Mouse (Mus musculus): ENCODE measurements at regions not wholly inside any gene's neighbourhood (a gene's known extent, or its start where the extent isn't known, plus 50 kb on each side); places are given as distances from the start of the nearest gene placed in this dataset.

DNA sequence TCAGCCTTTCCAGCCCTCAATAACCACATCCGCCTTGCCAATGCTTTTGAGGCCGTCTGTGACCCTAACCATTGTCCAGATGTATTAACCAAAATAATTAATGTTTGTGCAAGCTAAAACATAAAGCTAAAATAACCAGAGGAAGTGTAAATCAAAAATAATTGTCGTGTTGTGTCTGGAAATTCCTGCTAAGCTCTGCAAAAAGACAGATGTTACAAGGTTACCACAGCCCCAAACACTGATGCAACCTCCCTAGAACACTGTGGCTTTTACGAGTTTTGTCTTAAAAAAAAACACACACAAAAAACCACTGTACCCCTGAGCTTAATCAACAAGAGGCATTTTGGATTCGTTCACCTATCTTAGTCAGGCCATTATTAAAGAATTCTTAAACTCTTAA lies 90.5 kb upstream of the 1700021F07Rik start:
- Histone ChIP-seq H3K36me3 (replicated peaks) (no peaks in the 10 kb centered on the region), H3K27ac (no peak overlapping the region), H3K27me3 (ENCODE audit: poor library complexity, severe bottlenecking) (no peaks in the 10 kb centered on the region), H3K4me1 (peaks cover 23% of the 10 kb centered on the region), H3K9me3 (no peaks in the 10 kb centered on the region), H3K4me3 (no peak overlapping the region)
- no peak for DNase-seq (ENCODE audit: extremely low spot score, low spot score)
- 79% methylated on average over 5 of the region's 5 CpGs for WGBS

DNA sequence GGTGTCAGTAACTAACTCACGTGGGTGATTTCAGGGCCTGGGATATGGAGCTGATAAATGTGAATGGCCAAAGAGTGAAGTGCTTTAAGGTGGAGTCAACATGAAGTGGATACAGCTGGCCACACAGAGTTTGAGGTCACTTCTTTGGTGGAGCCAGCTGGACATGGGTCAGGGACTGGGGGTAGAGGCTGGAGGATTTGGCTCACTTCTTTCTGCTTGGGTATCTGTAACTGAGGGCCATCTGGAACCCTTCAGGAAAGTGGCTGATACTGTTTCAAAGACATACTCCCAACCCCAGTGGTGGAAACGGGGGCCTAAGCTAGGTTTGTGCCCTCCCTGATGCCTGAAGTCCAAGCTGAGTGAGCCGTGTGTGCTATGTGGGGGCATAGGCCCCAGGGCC lies 90.1 kb upstream of the 1700021F07Rik start:
- Histone ChIP-seq H3K4me1 (peaks cover 22% of the 10 kb centered on the region), H3K36me3 (replicated peaks) (no peaks in the 10 kb centered on the region), H3K4me3 (no peak overlapping the region), H3K9me3 (no peaks in the 10 kb centered on the region), H3K27me3 (ENCODE audit: poor library complexity, severe bottlenecking) (no peaks in the 10 kb centered on the region), H3K27ac (no peak overlapping the region)
- WGBS, result 74% methylated on average over 3 of the region's 3 CpGs
- DNase-seq (ENCODE audit: extremely low spot score, low spot score), result no peak

DNA sequence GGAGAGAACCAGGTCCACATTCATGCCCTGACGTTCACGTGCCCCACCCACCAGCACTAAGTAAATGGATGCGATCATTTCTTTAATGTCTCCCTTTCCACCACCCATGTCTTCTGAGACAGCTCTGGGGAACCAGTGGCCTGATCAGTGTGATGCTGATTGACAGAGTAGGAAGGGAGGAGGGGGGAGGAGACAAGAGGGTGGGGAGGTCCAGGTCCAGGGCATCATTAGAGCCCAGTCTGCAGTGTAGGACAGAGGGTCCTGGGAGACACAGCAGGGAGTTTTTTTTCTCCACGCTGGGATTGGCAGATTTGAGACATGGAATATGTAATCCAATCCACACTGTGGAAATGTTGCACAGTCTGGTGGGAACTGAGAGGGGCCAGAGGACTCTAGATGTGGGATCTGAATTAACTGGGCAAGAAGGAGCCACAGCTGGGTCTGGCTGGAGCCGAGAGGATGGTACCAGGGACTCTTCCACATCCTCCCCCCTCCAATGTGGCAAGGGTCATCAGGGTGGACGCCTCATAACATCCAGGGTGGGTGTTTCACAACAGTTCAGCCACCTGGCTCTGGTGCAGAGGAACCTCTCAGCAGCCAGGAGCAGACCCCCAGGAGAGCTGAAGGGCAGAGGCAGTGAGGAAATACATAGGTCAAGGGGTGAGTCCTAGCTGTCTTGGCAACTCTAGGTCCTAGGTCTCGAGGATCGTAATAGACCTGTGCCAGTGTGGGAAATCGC lies 89.3 kb upstream of the 1700021F07Rik start:
- H3K4me3 ChIP-seq, result no peak overlapping the region
- no peaks in the 10 kb centered on the region for H3K36me3 ChIP-seq (replicated peaks)
- WGBS, result 87% methylated on average over 9 of the region's 9 CpGs
- peaks cover 16% of the 10 kb centered on the region for H3K4me1 ChIP-seq
- DNase-seq (ENCODE audit: extremely low spot score, low spot score), result no peak
- H3K9me3 ChIP-seq, result no peaks in the 10 kb centered on the region
- H3K27me3 ChIP-seq (ENCODE audit: poor library complexity, severe bottlenecking), result no peaks in the 10 kb centered on the region
- H3K27ac ChIP-seq, result no peak overlapping the region

GRCm38 (mm10) chr2:173436580-173436979 lies 85.8 kb upstream of the 1700021F07Rik start:
- Histone ChIP-seq H3K4me3 (no peak overlapping the region), H3K36me3 (replicated peaks) (no peaks in the 10 kb centered on the region), H3K4me1 (peaks cover 14% of the 10 kb centered on the region), H3K27me3 (ENCODE audit: poor library complexity, severe bottlenecking) (no peaks in the 10 kb centered on the region), H3K9me3 (no peaks in the 10 kb centered on the region), H3K27ac (no peak overlapping the region)
- 80% methylated on average over 3 of the region's 3 CpGs for WGBS
- DNase-seq (ENCODE audit: extremely low spot score, low spot score), result no peak

DNA sequence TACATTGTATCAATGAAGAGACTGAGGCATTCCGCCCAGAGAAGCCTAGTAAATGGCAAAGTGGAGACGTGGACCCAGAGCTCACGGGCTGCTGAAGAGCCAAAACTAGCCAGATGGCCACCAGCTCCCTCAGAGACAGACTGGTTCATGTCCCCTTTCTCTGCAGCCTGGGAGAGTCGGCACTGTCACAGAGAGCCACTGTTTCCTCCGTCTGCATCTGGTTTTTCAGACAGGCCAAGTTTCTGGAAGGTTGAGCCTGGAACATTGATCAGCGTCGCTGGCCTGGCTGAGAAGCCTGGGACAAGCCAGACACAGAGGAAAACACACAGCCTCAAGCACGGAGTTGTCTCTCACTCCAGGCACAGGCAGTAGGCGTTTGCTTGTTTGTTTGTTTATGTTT lies 83.4 kb upstream of the 1700021F07Rik start:
- Histone ChIP-seq H3K9me3 (no peaks in the 10 kb centered on the region), H3K4me3 (no peak overlapping the region), H3K27me3 (ENCODE audit: poor library complexity, severe bottlenecking) (no peaks in the 10 kb centered on the region), H3K27ac (no peak overlapping the region), H3K4me1 (peaks cover 14% of the 10 kb centered on the region), H3K36me3 (replicated peaks) (no peaks in the 10 kb centered on the region)
- 85% methylated on average over 9 of the region's 9 CpGs for WGBS
- no peak for DNase-seq (ENCODE audit: extremely low spot score, low spot score)

DNA sequence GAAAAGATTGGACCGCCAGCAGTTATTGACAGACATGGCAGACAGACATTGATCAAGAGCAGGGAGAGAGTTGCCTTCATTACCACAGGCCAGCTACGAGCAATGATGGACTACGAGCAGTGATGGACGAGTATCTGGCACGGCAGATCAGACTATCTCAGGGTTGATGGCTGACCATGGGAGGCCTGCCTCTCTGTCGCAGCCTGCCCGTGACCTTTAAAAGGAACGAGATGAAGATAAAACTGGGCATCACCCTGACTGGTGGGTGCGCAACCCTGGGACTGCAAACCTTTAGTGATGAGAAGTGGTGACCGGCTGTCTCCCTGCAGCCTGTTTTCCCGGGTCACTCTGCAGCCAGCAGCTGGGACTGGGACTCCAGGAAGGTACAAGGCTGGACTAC lies 80.3 kb upstream of the 1700021F07Rik start:
- 90% methylated on average over 11 of the region's 11 CpGs for WGBS
- no peak overlapping the region for H3K4me3 ChIP-seq
- no peaks in the 10 kb centered on the region for H3K27me3 ChIP-seq (ENCODE audit: poor library complexity, severe bottlenecking)
- H3K36me3 ChIP-seq (replicated peaks), result no peaks in the 10 kb centered on the region
- no peak for DNase-seq (ENCODE audit: extremely low spot score, low spot score)
- no peak overlapping the region for H3K27ac ChIP-seq
- H3K4me1 ChIP-seq, result 0 out of 2 replicates have a peak, but pooled peaks cover 4% of the 10 kb centered on the region
- H3K9me3 ChIP-seq, result no peaks in the 10 kb centered on the region; the same call in 1 of the 2 replicates

DNA sequence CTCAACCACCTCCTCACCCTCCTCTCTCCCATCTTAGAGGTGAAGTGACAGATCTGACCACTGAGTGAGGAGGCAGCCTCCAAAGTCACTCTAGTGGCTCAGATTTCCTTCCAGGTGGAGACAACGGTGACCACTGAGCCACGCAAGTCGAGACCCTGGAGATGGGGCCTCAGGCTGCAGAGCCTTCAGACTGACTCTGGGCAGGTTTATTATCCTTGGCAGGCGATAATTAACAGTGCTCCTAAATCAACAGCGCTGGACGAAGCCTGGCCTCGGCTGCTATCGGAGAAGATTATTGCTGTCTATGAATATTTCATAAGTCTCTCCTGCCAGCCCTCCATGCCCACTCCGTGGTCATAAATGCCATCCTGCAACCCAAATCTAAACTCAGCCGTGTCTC lies 79.1 kb upstream of the 1700021F07Rik start:
- 89% methylated on average over 10 of the region's 10 CpGs for WGBS
- 0 out of 2 replicates have a peak, but pooled peaks cover 4% of the 10 kb centered on the region for H3K4me1 ChIP-seq
- no peaks in the 10 kb centered on the region for H3K27me3 ChIP-seq (ENCODE audit: poor library complexity, severe bottlenecking)
- no peak overlapping the region for H3K27ac ChIP-seq
- no peak overlapping the region for H3K4me3 ChIP-seq
- H3K9me3 ChIP-seq, result peaks cover 6% of the 10 kb centered on the region; the same call in 1 of the 2 replicates
- no peaks in the 10 kb centered on the region for H3K36me3 ChIP-seq (replicated peaks)
- no peak for DNase-seq (ENCODE audit: extremely low spot score, low spot score)

GRCm38 (mm10) chr2:173444386-173444785 lies 78.0 kb upstream of the 1700021F07Rik start:
- WGBS, result 86% methylated on average over 9 of the region's 9 CpGs
- no peak for DNase-seq (ENCODE audit: extremely low spot score, low spot score)
- Histone ChIP-seq H3K36me3 (replicated peaks) (no peaks in the 10 kb centered on the region), H3K27ac (0 out of 2 replicates have a peak overlapping the region, but pooled peaks have one; percentile 20), H3K4me1 (0 out of 2 replicates have a peak, but pooled peaks cover 4% of the 10 kb centered on the region), H3K4me3 (no peak overlapping the region), H3K27me3 (ENCODE audit: poor library complexity, severe bottlenecking) (no peaks in the 10 kb centered on the region), H3K9me3 (peaks cover 6% of the 10 kb centered on the region; the same call in 1 of the 2 replicates)

GRCm38 (mm10) chr2:173445039-173445438 lies 77.3 kb upstream of the 1700021F07Rik start:
- no peak for DNase-seq (ENCODE audit: extremely low spot score, low spot score)
- Histone ChIP-seq H3K36me3 (replicated peaks) (no peaks in the 10 kb centered on the region), H3K27ac (no peak overlapping the region), H3K27me3 (ENCODE audit: poor library complexity, severe bottlenecking) (no peaks in the 10 kb centered on the region), H3K4me1 (0 out of 2 replicates have a peak, but pooled peaks cover 4% of the 10 kb centered on the region), H3K9me3 (peaks cover 6% of the 10 kb centered on the region; the same call in 1 of the 2 replicates), H3K4me3 (no peak overlapping the region)
- 80% methylated on average over 3 of the region's 3 CpGs for WGBS

- no peaks in the 10 kb centered on the region for H3K36me3 ChIP-seq (replicated peaks)
- H3K4me1 ChIP-seq, result 0 out of 2 replicates have a peak, but pooled peaks cover 4% of the 10 kb centered on the region
- no peaks in the 10 kb centered on the region for H3K27me3 ChIP-seq (ENCODE audit: poor library complexity, severe bottlenecking)
- peaks cover 6% of the 10 kb centered on the region; the same call in 1 of the 2 replicates for H3K9me3 ChIP-seq
- no peak overlapping the region for H3K27ac ChIP-seq
- DNase-seq (ENCODE audit: extremely low spot score, low spot score), result no peak
- 92% methylated on average over 11 of the region's 11 CpGs for WGBS
- no peak overlapping the region for H3K4me3 ChIP-seq
Observed at GRCm38 (mm10) chr2:173448546-173449187, 73.7 kb upstream of the 1700021F07Rik start.

DNA sequence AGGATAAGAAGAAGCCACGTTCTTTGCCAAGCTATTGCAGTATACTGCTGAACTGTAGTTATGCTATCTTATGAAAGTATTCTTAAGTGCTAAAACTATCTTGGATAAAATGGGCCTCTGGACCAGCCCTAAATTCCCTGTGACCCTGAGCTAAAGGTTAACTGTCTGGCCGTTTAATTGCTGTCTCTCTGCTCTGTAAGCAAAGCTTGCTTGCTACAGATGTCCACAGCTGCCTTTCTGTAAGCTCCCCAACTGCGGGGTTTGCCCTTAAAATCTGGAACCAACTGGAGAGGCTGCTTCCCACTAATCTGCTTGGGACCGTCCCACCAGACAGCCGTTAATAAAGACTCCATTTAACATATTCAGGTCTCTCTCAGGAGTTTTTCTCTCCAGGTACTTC lies 73.2 kb upstream of the 1700021F07Rik start:
- no peak for DNase-seq (ENCODE audit: extremely low spot score, low spot score)
- Histone ChIP-seq H3K4me3 (no peak overlapping the region), H3K27me3 (ENCODE audit: poor library complexity, severe bottlenecking) (no peaks in the 10 kb centered on the region), H3K4me1 (0 out of 2 replicates have a peak, but pooled peaks cover 4% of the 10 kb centered on the region), H3K36me3 (replicated peaks) (no peaks in the 10 kb centered on the region), H3K9me3 (peaks cover 6% of the 10 kb centered on the region; the same call in 1 of the 2 replicates), H3K27ac (no peak overlapping the region)
- 72% methylated on average over 5 of the region's 5 CpGs for WGBS

GRCm38 (mm10) chr2:173451993-173452481 lies 70.3 kb upstream of the 1700021F07Rik start:
- Histone ChIP-seq H3K9me3 (peaks cover 24% of the 10 kb centered on the region; the same call in 1 of the 2 replicates), H3K27me3 (ENCODE audit: poor library complexity, severe bottlenecking) (no peaks in the 10 kb centered on the region), H3K4me1 (no peaks in the 10 kb centered on the region), H3K27ac (no peak overlapping the region), H3K36me3 (replicated peaks) (no peaks in the 10 kb centered on the region), H3K4me3 (no peak overlapping the region)
- WGBS, result 92% methylated on average over 15 of the region's 15 CpGs
- DNase-seq (ENCODE audit: extremely low spot score, low spot score), result no peak

DNA sequence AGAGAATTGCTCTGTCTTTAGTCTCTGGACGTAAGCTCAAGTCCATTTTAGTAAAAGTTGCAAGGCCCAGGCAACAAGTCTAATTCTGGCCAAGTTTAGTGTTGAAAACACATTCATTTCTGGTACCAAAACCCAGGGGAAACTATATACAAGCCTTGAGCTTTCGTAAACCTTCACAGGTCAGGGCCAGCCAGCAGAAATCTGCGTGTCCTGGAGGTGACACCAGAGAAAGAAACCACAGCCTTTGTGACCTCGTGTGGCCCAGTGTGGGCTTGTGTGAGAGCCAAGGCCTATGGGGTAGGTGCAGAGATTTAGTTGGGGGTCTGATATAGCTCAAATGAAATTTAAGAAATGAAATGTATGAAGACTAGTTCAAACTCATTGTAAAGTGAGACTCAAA lies 69.6 kb upstream of the 1700021F07Rik start:
- Histone ChIP-seq H3K36me3 (replicated peaks) (no peaks in the 10 kb centered on the region), H3K4me3 (no peak overlapping the region), H3K9me3 (peaks cover 21% of the 10 kb centered on the region; the same call in 1 of the 2 replicates), H3K27me3 (ENCODE audit: poor library complexity, severe bottlenecking) (no peaks in the 10 kb centered on the region), H3K27ac (no peak overlapping the region), H3K4me1 (no peaks in the 10 kb centered on the region)
- WGBS, result 85% methylated on average over 4 of the region's 4 CpGs
- no peak for DNase-seq (ENCODE audit: extremely low spot score, low spot score)
